Mouse (Mus musculus) ES-E14 (cell line): ENCODE results near the gene Tuba4a.

ENCODE experiments used
- CHD2 ChIP-seq: IDR thresholded peaks from 2 replicates; pipeline ENCODE4 v1.6.1; 2014; ENCODE audit warnings: mild to moderate bottlenecking, low read depth, low read length, inconsistent platforms
- MAFK ChIP-seq: IDR thresholded peaks from 2 replicates; pipeline ENCODE4 v1.6.1; 2014; ENCODE audit warnings: mild to moderate bottlenecking, low read depth, low read length, inconsistent platforms; ENCODE audit not compliant: insufficient read depth

GRCm38 (mm10) chr1:75190577-75190976 is 29.1 kb downstream of the Tuba4a start:
- TF ChIP-seq MAFK (no peak), CHD2 (no peak)
